Comparison of ENCODE assay signal across 35 mouse cellular contexts in the genomic region with DNA sequence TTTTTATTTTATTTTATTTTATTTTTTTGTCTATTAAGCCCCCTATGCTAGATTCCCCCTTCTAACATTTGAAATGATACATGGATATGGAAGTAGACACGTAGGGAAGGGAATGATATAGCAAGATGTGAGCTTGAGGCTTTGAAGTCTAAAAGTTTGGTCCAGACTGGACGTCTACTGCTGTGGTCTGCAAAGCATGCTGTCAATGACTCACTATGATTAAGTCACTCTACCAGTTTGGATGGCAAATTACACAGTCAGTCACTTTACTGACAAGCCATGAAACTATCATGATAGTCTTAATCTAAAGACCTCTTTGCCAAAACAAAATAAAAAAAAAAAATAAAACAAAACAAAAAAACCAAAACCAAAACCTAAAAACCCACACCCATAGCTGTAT.
"Had no signal": no experiment of that assay in that cellular context is flagged by ENCODE, and none has a peak within 500 bp of the region (broad histone marks: within the 10 kb centered on the region; RNA-seq: fewer than 3 reads in every experiment).

No protein-coding gene starts in this region.

- H3K4me2 ChIP-seq: heart, embryonic 11.5 days; heart, embryonic 12.5 days; heart, embryonic 13.5 days; heart, embryonic 15.5 days; hindbrain, embryonic 12.5 days; hindbrain, embryonic 13.5 days; hindbrain, embryonic 14.5 days; hindbrain, embryonic 15.5 days; intestine, embryonic 15.5 days; kidney, embryonic 15.5 days had no signal

- H3K4me3 ChIP-seq: heart, embryonic 10.5 days; heart, embryonic 12.5 days; heart, embryonic 13.5 days; heart, embryonic 15.5 days; hindbrain, embryonic 10.5 days; hindbrain, embryonic 12.5 days; hindbrain, embryonic 13.5 days; hindbrain, embryonic 15.5 days; intestine, embryonic 15.5 days; kidney, embryonic 15.5 days; layer of hippocampus, adult 2 months had no signal

- H3K4me1 ChIP-seq: hindbrain, embryonic 12.5 days; hindbrain, embryonic 15.5 days; intestine, embryonic 15.5 days had no signal

- H3K36me3 ChIP-seq: heart, embryonic 10.5 days; heart, embryonic 12.5 days; heart, embryonic 13.5 days; heart, embryonic 15.5 days; hindbrain, embryonic 10.5 days; hindbrain, embryonic 12.5 days; hindbrain, embryonic 13.5 days; hindbrain, embryonic 15.5 days; intestine, embryonic 15.5 days; kidney, embryonic 15.5 days had no signal

- H3K27me3 ChIP-seq: heart, embryonic 12.5 days; heart, embryonic 13.5 days; heart, embryonic 15.5 days; hindbrain, embryonic 12.5 days; hindbrain, embryonic 13.5 days; hindbrain, embryonic 15.5 days; intestine, embryonic 15.5 days; kidney, embryonic 15.5 days had no signal

- H3K27ac ChIP-seq: heart, embryonic 10.5 days; heart, embryonic 13.5 days; heart, embryonic 15.5 days; hindbrain, embryonic 10.5 days; hindbrain, embryonic 12.5 days; hindbrain, embryonic 13.5 days; hindbrain, embryonic 14.5 days; hindbrain, embryonic 15.5 days; hindbrain, postnatal 0 days; intestine, embryonic 15.5 days; kidney, embryonic 15.5 days; kidney, postnatal 0 days; layer of hippocampus, adult 2 months had no signal

- H3K9me3 ChIP-seq: heart, embryonic 10.5 days; heart, embryonic 12.5 days; heart, embryonic 13.5 days; heart, embryonic 15.5 days; hindbrain, embryonic 10.5 days; hindbrain, embryonic 12.5 days; hindbrain, embryonic 13.5 days; hindbrain, embryonic 15.5 days; intestine, embryonic 15.5 days; kidney, embryonic 15.5 days had no signal

- ATAC-seq: hindbrain, embryonic 16.5 days; hindbrain, postnatal 0 days; inflammation-experienced regulatory T-cells, adult 6 months; intestine, embryonic 15.5 days; intestine, embryonic 16.5 days; intestine, postnatal 0 days had no signal

- DNase-seq: heart, postnatal 10 days; heart, postnatal 14 days; heart, postnatal 36 days; heart, postnatal 4 days; kidney, adult 11 months; kidney, adult 18-20 months; kidney, adult 2 months; kidney, adult 8-10 months; kidney, adult 9 months; kidney, postnatal 10 days; kidney, postnatal 14 days; kidney, postnatal 25 days; kidney, postnatal 36 days; kidney, postnatal 4 days; layer of hippocampus, adult 9-11 months; layer of hippocampus, postnatal 36 days had no signal

- H3K9ac ChIP-seq: heart, embryonic 12.5 days; heart, embryonic 13.5 days; heart, embryonic 15.5 days; hindbrain, embryonic 12.5 days; hindbrain, embryonic 13.5 days; hindbrain, embryonic 14.5 days; hindbrain, embryonic 15.5 days; intestine, embryonic 15.5 days; kidney, embryonic 15.5 days had no signal
